Comparison of ENCODE assay signal across 13 mouse cellular contexts in the genomic region with DNA sequence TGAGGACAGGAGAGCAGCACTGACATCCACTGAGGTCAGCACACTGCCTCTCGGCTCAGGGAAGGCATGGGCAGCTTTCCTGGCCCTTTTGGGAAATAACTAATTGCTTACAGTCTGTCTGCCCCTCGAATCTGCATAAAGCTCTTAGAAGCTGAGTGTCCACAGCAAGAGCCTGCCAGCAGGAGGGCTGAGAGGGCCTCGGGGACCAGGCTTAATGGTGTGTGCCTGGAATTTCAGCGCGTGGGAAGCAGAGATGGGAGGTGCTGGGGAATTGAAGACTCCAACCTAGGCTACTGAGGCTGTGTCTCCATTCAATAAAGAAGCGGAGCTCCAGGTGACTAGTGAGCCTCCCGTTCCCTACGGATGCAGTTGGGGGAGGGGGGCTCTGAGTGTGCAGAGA. TPM values are rescaled to one million over a fixed set of nuclear protein-coding genes. Genes with fewer than 3 reads are reported as not detected.
DNase-seq lines count a peak whose midpoint lies in the region; ATAC-seq and TF ChIP-seq lines count a peak whose summit lies in the region.
"Had no signal": no experiment of that assay in that cellular context is flagged by ENCODE, and none has a peak within 500 bp of the region (broad histone marks: within the 10 kb centered on the region; RNA-seq: fewer than 3 reads in every experiment).

No protein-coding gene starts in this region.

- H3K4me3 ChIP-seq in cerebellum, adult 2 months (replicated peaks; ENCODE audit: insufficient read depth, low read depth, low read length) = no peak overlapping the region
- H3K4me3 ChIP-seq in layer of hippocampus, adult 2 months = no peak overlapping the region
- 0 out of 2 replicates have a peak overlapping the region, but pooled peaks have one; percentile 1 for H3K4me3 ChIP-seq in forebrain, embryonic 15.5 days
- H3K4me3 ChIP-seq in midbrain, embryonic 14.5 days (replicated peaks; ENCODE audit: low read depth, low read length) = no peak overlapping the region
- H3K4me3 ChIP-seq: limb, embryonic 10.5 days; liver, embryonic 15.5 days had no signal

- 0 out of 2 replicates have a peak overlapping the region, but pooled peaks have one; percentile 5 for H3K9ac ChIP-seq in forebrain, embryonic 15.5 days (replicated peaks)
- H3K9ac ChIP-seq in midbrain, embryonic 14.5 days (replicated peaks; ENCODE audit: low read length) = 0 out of 2 replicates have a peak overlapping the region, but pooled peaks have one; percentile 7
- H3K9ac ChIP-seq: liver, embryonic 15.5 days had no signal

- 53% methylated on average over 8 of the region's 8 CpGs for WGBS in cerebellum, adult 2 months
- 39% methylated on average over 8 of the region's 8 CpGs for WGBS in forebrain, embryonic 15.5 days
- WGBS in midbrain, embryonic 14.5 days = 32% methylated on average over 8 of the region's 8 CpGs

- no peaks in the 10 kb centered on the region for H3K9me3 ChIP-seq in forebrain, embryonic 15.5 days
- H3K9me3 ChIP-seq in midbrain, embryonic 14.5 days (ENCODE audit: control insufficient read depth, low read length) = no peaks in the 10 kb centered on the region
- H3K9me3 ChIP-seq: limb, embryonic 10.5 days; liver, embryonic 15.5 days had no signal

- DNase-seq in cerebellum, adult 2 months = no peak
- no peak for DNase-seq in cerebellum, adult 9-10 months
- DNase-seq in layer of hippocampus, adult 2 months (ENCODE audit: low spot score in 2 of 2) = no peak
- DNase-seq in layer of hippocampus, postnatal 25 days (ENCODE audit: extremely low spot score in 1 of 2, low spot score in 1 of 2) = no peak
- DNase-seq in midbrain, embryonic 14.5 days = peak; percentile 55
- no peak for DNase-seq in heart, adult 11 months
- DNase-seq in thymus, postnatal 0 days (ENCODE audit: low spot score) = no peak
- DNase-seq: adrenal gland, postnatal 10 days; kidney, adult 18-20 months; thymus, adult 18-20 months had no signal

- H3K27ac ChIP-seq in cerebellum, adult 2 months (ENCODE audit: insufficient read depth, low read length) = peak overlapping the region; percentile 37; the same call in 1 of the 2 replicates
- H3K27ac ChIP-seq in layer of hippocampus, adult 2 months = peak overlapping the region; percentile 87
- H3K27ac ChIP-seq in forebrain, embryonic 15.5 days (replicated peaks) = peak overlapping the region; percentile 20
- peak overlapping the region; percentile 67 for H3K27ac ChIP-seq in midbrain, embryonic 14.5 days (replicated peaks; ENCODE audit: low read depth, low read length)
- H3K27ac ChIP-seq: limb, embryonic 10.5 days; liver, embryonic 15.5 days had no signal

- no peak for ATAC-seq in forebrain, embryonic 15.5 days (replicated peaks)
- no peak for ATAC-seq in midbrain, embryonic 14.5 days (ENCODE audit: low FRiP score, low TSS enrichment)

- H3K36me3 ChIP-seq in forebrain, embryonic 15.5 days = peaks cover 56% of the 10 kb centered on the region
- H3K36me3 ChIP-seq in midbrain, embryonic 14.5 days (ENCODE audit: control insufficient read depth, insufficient read depth, low read length) = peaks cover 66% of the 10 kb centered on the region

- H3K27me3 ChIP-seq in cerebellum, adult 2 months (ENCODE audit: control insufficient read depth, insufficient read depth, low read length) = no peaks in the 10 kb centered on the region
- no peaks in the 10 kb centered on the region for H3K27me3 ChIP-seq in forebrain, embryonic 15.5 days
- no peaks in the 10 kb centered on the region for H3K27me3 ChIP-seq in midbrain, embryonic 14.5 days (ENCODE audit: control insufficient read depth, insufficient read depth, low read length)
- H3K27me3 ChIP-seq: liver, embryonic 15.5 days had no signal

- TF ChIP-seq POLR2A in cerebellum, adult 2 months (IDR thresholded peaks at IDR 0.05; ENCODE audit: borderline replicate concordance, insufficient read depth, low read length) = no peak

- no peak for TF ChIP-seq CTCF in cerebellum, adult 2 months (IDR thresholded peaks at IDR 0.05; ENCODE audit: borderline replicate concordance, insufficient read depth, low read depth, low read length)
- TF ChIP-seq CTCF in layer of hippocampus, adult 2 months (conservative IDR thresholded peaks at IDR 0.05) = no peak

- H3K4me1 ChIP-seq in cerebellum, adult 2 months (ENCODE audit: control insufficient read depth, insufficient read depth, low read length) = peaks cover 12% of the 10 kb centered on the region; the same call in 1 of the 2 replicates
- peaks cover 55% of the 10 kb centered on the region for H3K4me1 ChIP-seq in forebrain, embryonic 15.5 days
- peaks cover 35% of the 10 kb centered on the region for H3K4me1 ChIP-seq in midbrain, embryonic 14.5 days (ENCODE audit: control insufficient read depth, insufficient read depth, low read length)

- H3K4me2 ChIP-seq in forebrain, embryonic 15.5 days (replicated peaks) = no peak overlapping the region; the same call in none of the 2 replicates
- peak overlapping the region; percentile 6 for H3K4me2 ChIP-seq in midbrain, embryonic 14.5 days (ENCODE audit: low read length)
- H3K4me2 ChIP-seq: liver, embryonic 15.5 days had no signal

RNA-seq across cellular contexts. Expression of a gene that starts 6.1 kb away (rescaled TPM):
- polyA plus RNA-seq in cerebellum, adult 2 months (2012; rRNA removed) = 361 and 454 TPM in 2 replicates
- 100 to 1,000 TPM; 362 to 369 TPM for total RNA-seq in layer of hippocampus, adult 2 months (2021)
- 100 to 1,000 TPM; 338 to 387 TPM for total RNA-seq in layer of hippocampus, postnatal 25 days (2021)
- polyA plus RNA-seq in forebrain, embryonic 15.5 days (2015; fragmentation: Nextera tagmentation; extraction: Ambion mirVana) = 7,875 and 7,989 TPM in 2 replicates
- 6,974 and 7,359 TPM in 2 replicates for polyA plus RNA-seq in midbrain, embryonic 14.5 days (2014; fragmentation: Nextera tagmentation; extraction: Ambion mirVana)
- 1,989 and 2,008 TPM in 2 replicates for polyA plus RNA-seq in thymus, postnatal 0 days (2015; fragmentation: Nextera tagmentation; extraction: Ambion mirVana)

RNA-seq across cellular contexts. Expression of a gene that starts 22.3 kb away (rescaled TPM):
- polyA plus RNA-seq in cerebellum, adult 2 months (2012; rRNA removed) = 86.0 and 99.2 TPM in 2 replicates
- total RNA-seq in layer of hippocampus, adult 2 months (2021) = 10 to 100 TPM; 60.2 to 64.7 TPM
- 10 to 100 TPM; 53.2 to 66.7 TPM for total RNA-seq in layer of hippocampus, postnatal 25 days (2021)
- 10.8 and 12.3 TPM in 2 replicates for polyA plus RNA-seq in forebrain, embryonic 15.5 days (2015; fragmentation: Nextera tagmentation; extraction: Ambion mirVana)
- 6.6 and 14.3 TPM in 2 replicates for polyA plus RNA-seq in midbrain, embryonic 14.5 days (2014; fragmentation: Nextera tagmentation; extraction: Ambion mirVana)
- 8.1 TPM in 2 replicates for polyA plus RNA-seq in thymus, postnatal 0 days (2015; fragmentation: Nextera tagmentation; extraction: Ambion mirVana)

RNA-seq across cellular contexts. Expression of a gene that starts 36.6 kb away (rescaled TPM):
- 0.24 and 0.65 TPM in 2 replicates for polyA plus RNA-seq in cerebellum, adult 2 months (2012; rRNA removed)
- total RNA-seq in layer of hippocampus, adult 2 months (2021) = under 1 TPM; 0.56 to 0.67 TPM
- total RNA-seq in layer of hippocampus, postnatal 25 days (2021) = under 1 TPM in 1 of 2 experiments, not detected in 1; 0.57 TPM
- 5.1 and 6.8 TPM in 2 replicates for polyA plus RNA-seq in forebrain, embryonic 15.5 days (2015; fragmentation: Nextera tagmentation; extraction: Ambion mirVana)
- 0.78 and 1.6 TPM in 2 replicates for polyA plus RNA-seq in midbrain, embryonic 14.5 days (2014; fragmentation: Nextera tagmentation; extraction: Ambion mirVana)
- 14.3 and 16.7 TPM in 2 replicates for polyA plus RNA-seq in thymus, postnatal 0 days (2015; fragmentation: Nextera tagmentation; extraction: Ambion mirVana)

Comparison
In these comparisons a context has a peak if more than half of its experiments do, and no peak if none do; other contexts are left out.
1. H3K27ac ChIP-seq: peak in every context shown above with its lines; median percentile 87 in layer of hippocampus, adult 2 months; 67 in midbrain, embryonic 14.5 days; 37 in cerebellum, adult 2 months; 20 in forebrain, embryonic 15.5 days.